8 mouse cellular contexts compared by ENCODE assay signal in genomic region chr14:73385720-73386374, GRCm38 (mm10). TPM values are rescaled to one million over a fixed set of nuclear protein-coding genes. Genes with fewer than 3 reads are reported as not detected.
DNase-seq lines count a peak whose midpoint lies in the region; ATAC-seq and TF ChIP-seq lines count a peak whose summit lies in the region.

No protein-coding gene starts in this region.

- H3K9me3 ChIP-seq in embryonic facial prominence, embryonic 15.5 days (replicated peaks) = no peaks in the 10 kb centered on the region
- no peaks in the 10 kb centered on the region for H3K9me3 ChIP-seq in intestine, embryonic 15.5 days
- H3K9me3 ChIP-seq in neural tube, embryonic 12.5 days = no peaks in the 10 kb centered on the region

- H3K4me2 ChIP-seq in embryonic facial prominence, embryonic 15.5 days (replicated peaks) = peak overlapping the region; percentile 48
- peak overlapping the region; percentile 56 for H3K4me2 ChIP-seq in intestine, embryonic 15.5 days (replicated peaks)
- H3K4me2 ChIP-seq in neural tube, embryonic 12.5 days (replicated peaks) = peak overlapping the region; percentile 67

- H3K4me3 ChIP-seq in left cerebral cortex, adult 2 months = peak overlapping the region; percentile 91
- H3K4me3 ChIP-seq in embryonic facial prominence, embryonic 15.5 days (replicated peaks) = peak overlapping the region; percentile 99
- no peak overlapping the region; the same call in 1 of the 2 replicates for H3K4me3 ChIP-seq in intestine, embryonic 15.5 days (replicated peaks)
- no peak overlapping the region; the same call in 1 of the 2 replicates for H3K4me3 ChIP-seq in neural tube, embryonic 12.5 days

- DNase-seq in left cerebral cortex, adult 2 months (ENCODE audit: extremely low spot score in 1 of 2, low spot score in 2 of 2) = no peak
- DNase-seq in left cerebral cortex, adult 8-10 months (ENCODE audit: low spot score in 2 of 2) = no peak
- no peak for DNase-seq in T-cell, adult 2 months (ENCODE audit: low spot score)
- no peak for DNase-seq in frontal cortex, postnatal 14 days (ENCODE audit: low spot score in 2 of 2)

- no peaks in the 10 kb centered on the region for H3K27me3 ChIP-seq in embryonic facial prominence, embryonic 15.5 days
- no peaks in the 10 kb centered on the region for H3K27me3 ChIP-seq in intestine, embryonic 15.5 days (replicated peaks)
- no peaks in the 10 kb centered on the region for H3K27me3 ChIP-seq in neural tube, embryonic 12.5 days (replicated peaks)

- 53% methylated on average over 2 of the region's 2 CpGs for WGBS in embryonic facial prominence, embryonic 15.5 days
- 88% methylated on average over 2 of the region's 2 CpGs for WGBS in intestine, embryonic 15.5 days
- WGBS in neural tube, embryonic 12.5 days = 87% methylated on average over 2 of the region's 2 CpGs

- peak overlapping the region; percentile 100 for H3K27ac ChIP-seq in left cerebral cortex, adult 2 months
- peak overlapping the region; percentile 98 for H3K27ac ChIP-seq in embryonic facial prominence, embryonic 15.5 days (replicated peaks)
- peak overlapping the region; percentile 99 for H3K27ac ChIP-seq in intestine, embryonic 15.5 days
- H3K27ac ChIP-seq in neural tube, embryonic 12.5 days = no peak overlapping the region

- H3K4me1 ChIP-seq in embryonic facial prominence, embryonic 15.5 days = peaks cover 38% of the 10 kb centered on the region
- H3K4me1 ChIP-seq in intestine, embryonic 15.5 days (replicated peaks) = peaks cover 19% of the 10 kb centered on the region
- peaks cover 16% of the 10 kb centered on the region for H3K4me1 ChIP-seq in neural tube, embryonic 12.5 days

- ATAC-seq in embryonic facial prominence, embryonic 15.5 days (ENCODE audit: insufficient number of reproducible peaks, low FRiP score, low TSS enrichment, low read depth) = no peak
- peak; percentile 65 for ATAC-seq in intestine, embryonic 15.5 days
- ATAC-seq in neural tube, embryonic 12.5 days (ENCODE audit: low FRiP score, low read depth) = peak; percentile 30
- no peak for ATAC-seq in megakaryocyte progenitor cell, adult 5-6 weeks (replicated peaks; ENCODE audit: poor library complexity)

- H3K36me3 ChIP-seq in embryonic facial prominence, embryonic 15.5 days = 0 out of 2 replicates have a peak, but pooled peaks cover 11% of the 10 kb centered on the region
- H3K36me3 ChIP-seq in intestine, embryonic 15.5 days = no peaks in the 10 kb centered on the region
- H3K36me3 ChIP-seq in neural tube, embryonic 12.5 days = no peaks in the 10 kb centered on the region

- intact Hi-C loops in left cerebral cortex, adult 2 months (cut with DNase I) = loop anchor here (5.0 kb wide), 1 partner anchor 121 kb away; no protein-coding TSS in a partner anchor

- no peak overlapping the region for H3K9ac ChIP-seq in embryonic facial prominence, embryonic 15.5 days
- no peak overlapping the region for H3K9ac ChIP-seq in intestine, embryonic 15.5 days
- H3K9ac ChIP-seq in neural tube, embryonic 12.5 days = no peak overlapping the region

- TF ChIP-seq CTCF in left cerebral cortex, adult 2 months (IDR thresholded peaks at IDR 0.05) = no peak

RNA-seq across cellular contexts. Expression of gene Itm2b, which starts 0.8 kb away (rescaled TPM):
- total RNA-seq in left cerebral cortex, adult 2 months (2021) = 100 to 1,000 TPM; 721 to 748 TPM
- 100 to 1,000 TPM; 726 to 856 (median 801) TPM for total RNA-seq in left cerebral cortex, adult 8-10 months (2022)
- 1,155 and 1,174 TPM in 2 replicates for polyA plus RNA-seq in embryonic facial prominence, embryonic 15.5 days (2015; fragmentation: Nextera tagmentation; extraction: Ambion mirVana)
- 668 and 678 TPM in 2 replicates for polyA plus RNA-seq in intestine, embryonic 15.5 days (2015; fragmentation: Nextera tagmentation; extraction: Ambion mirVana)
- 441 and 471 TPM in 2 replicates for polyA plus RNA-seq in neural tube, embryonic 12.5 days (2016; fragmentation: Nextera tagmentation; extraction: Ambion mirVana)
- total RNA-seq in megakaryocyte progenitor cell, adult 5-6 weeks (2015) = 1,237 and 1,336 TPM in 2 replicates
- 1,026 and 1,067 TPM in 2 replicates for total RNA-seq in megakaryocyte progenitor cell, adult 5-6 weeks (2017)

Comparison
In these comparisons a context has a peak if more than half of its experiments do, and no peak if none do; other contexts are left out.
1. H3K4me3 ChIP-seq: peak in left cerebral cortex, adult 2 months (single experiment) and embryonic facial prominence, embryonic 15.5 days (single experiment); none in intestine, embryonic 15.5 days (single experiment) and neural tube, embryonic 12.5 days (single experiment).
2. ATAC-seq: peak in intestine, embryonic 15.5 days (single experiment) and neural tube, embryonic 12.5 days (single experiment); none in embryonic facial prominence, embryonic 15.5 days (single experiment) and megakaryocyte progenitor cell, adult 5-6 weeks (single experiment).
3. Peak in every context shown above with its lines, with median percentiles within 50 percentile points of each other: H3K4me2 ChIP-seq.